Mouse (Mus musculus): ENCODE results near the gene C1qtnf1.

Gene C1qtnf1

DNA sequence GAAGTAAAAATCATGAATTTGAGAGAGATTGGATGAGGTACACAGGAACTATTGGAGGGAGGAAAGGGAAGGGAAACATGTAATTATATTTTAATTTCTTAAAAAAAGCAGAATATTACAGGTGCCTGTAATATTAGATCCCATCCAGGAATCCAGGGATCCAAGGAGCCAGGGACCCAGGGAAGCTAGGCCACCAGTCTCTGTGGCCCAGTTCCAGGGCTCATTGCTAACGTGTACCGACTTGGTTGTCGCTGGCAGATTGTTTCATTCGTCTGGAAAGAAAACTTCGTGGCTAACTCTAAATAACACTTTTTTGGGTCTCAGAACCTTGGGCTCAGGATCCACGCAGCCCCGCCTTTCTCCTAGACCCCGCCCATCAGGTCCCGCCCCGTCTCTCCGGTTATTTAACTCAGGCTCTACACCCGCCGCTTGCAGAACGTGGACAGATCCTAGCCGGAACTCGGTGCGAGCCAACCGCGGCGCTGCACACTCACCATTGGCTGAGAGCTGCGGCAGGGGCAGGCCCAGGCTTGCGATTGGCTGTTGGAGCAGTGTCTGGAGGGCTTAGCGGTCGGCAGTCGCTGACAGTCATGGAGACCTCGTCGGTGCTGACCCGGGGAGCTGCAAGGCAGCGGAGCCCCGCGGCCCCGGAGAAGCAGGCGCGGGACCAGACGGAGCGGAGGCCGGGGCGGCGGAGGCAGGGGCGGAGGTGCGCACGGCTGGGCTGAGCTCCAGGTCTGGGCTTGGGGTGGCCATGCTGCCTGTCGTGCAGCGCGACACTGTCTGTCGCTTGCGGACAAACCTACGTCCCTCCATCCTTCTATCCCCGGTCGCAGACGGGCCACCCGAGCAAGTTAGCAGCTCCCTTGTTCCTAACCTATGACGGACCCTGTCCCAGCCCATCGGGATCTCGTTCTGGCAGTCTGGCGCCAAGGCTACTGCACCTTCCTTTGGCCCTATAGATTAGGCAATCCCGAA, 48.7 kb downstream of the C1qtnf1 start, which contains the start of gene Engase:
Engase (plus strand) TSS at position 434 of the 978 bp plus-strand sequence.
- peak; percentile 97 for DNase-seq

DNA sequence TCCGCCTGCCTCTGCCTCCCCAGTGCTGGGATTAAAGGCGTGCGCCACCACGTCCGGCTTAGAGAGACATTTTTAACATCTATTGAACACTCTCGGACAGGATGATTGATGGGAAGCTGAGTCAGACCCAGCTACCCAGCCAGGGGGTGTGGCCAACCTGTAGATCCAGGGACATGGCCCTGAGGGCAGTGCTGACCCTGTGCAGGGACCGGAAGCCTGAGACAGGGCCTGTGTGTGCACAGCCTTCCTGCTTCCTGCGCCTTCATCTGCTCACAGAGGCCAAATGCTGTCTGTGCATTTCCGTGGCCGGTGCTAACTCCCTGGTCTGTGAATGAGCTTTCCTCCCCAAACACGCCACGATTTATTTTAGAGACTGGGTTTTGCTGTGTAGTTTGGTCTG, 51.8 kb downstream of the C1qtnf1 start:
- DNase-seq = no peak

DNA sequence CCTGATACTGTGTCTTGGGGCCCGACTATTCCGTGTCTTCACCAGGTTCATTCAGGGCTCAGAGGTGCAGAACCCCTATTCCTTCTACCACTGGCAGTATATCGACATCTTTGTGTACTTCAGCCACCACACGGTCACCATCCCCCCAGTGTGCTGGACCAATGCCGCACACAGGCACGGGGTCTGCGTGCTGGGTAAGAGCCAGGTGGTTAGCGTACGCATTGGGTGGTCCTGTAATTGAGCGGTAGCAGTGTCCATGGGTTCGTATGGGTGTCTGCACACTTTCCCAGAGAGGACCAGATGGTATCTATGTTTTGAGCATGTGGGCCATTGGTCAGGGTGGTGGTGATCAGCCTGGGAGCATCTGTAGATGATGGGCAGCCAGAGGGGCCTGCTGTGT, 53.2 kb downstream of the C1qtnf1 start:
- no peak for DNase-seq

DNA sequence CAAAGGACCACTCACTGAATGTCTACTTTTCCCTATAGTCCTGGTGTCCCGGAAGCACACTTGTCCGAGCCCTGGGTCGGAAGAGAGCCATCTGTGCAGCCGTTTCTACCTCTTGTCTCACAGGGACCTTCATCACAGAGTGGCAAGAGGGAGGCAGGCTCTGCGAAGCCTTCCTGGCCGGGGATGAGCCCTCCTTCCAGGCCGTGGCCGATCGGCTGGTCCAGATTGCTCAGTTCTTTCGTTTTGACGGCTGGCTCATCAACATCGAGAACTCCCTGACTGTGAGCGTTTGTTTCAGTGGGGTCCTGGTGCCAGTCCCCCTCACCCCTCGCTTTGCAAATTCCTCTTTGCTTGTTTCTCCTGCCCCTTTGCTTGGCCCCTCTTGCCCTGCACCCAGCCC, 53.7 kb downstream of the C1qtnf1 start:
- DNase-seq = no peak

DNA sequence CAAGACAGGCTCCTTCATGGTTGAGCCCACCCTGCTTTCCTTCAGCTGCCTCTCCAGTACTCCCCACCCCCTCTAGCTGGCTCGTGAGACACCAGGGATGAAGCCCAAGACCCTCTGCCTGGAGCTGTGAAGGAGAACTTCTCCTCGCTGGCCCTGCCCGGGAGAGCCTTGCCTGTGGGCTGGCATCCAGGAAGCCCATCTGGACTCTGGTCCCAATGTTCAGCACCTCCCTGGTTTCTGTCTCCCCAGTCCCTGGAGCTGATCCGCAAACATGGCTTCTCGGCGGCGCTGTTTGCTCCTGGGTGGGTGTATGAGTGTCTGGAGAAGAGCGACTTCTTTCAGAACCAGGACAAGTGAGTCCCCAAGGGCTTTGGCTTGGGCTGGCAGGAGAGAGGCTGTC, 56.2 kb downstream of the C1qtnf1 start:
- no peak for DNase-seq

DNA sequence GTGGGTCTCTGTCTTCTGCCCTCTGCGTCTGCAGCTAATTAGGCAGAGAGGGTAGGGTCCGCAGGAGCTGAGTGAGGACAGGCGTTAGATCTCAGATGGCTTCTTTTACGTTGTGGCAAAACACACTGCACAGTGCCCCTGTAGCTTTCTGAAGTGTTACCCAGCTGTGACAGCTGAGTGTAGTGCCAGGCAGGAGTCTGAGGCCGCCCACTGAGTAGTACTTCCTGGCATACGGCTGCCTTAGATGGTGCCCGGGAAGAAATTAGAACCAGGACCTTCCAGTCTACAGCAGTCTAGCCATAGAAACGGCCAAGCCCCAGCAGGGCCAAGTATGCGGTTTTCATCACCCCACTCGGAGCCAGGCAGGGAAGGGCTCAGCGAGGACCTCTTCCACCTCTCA, 57.3 kb downstream of the C1qtnf1 start:
- no peak for DNase-seq

DNA sequence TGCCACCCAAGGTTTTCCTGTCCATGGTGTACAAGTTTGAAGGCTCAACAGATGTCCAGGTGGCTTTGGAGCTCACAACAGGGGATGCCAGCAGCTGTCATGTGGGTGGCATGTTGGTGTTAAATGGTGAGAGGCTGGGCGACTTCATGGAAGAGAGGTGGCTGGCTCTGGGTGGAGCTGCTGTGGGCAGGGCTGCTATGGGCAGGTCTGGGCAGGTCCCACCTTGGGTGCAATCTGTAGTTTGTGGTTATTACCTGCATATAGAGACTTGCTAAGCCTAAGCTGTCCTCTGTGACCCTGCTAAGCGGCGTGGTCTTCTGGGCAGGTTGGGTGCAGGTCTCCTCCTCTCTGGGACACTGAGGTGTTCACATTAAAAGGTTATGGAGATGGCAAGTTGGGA, 57.8 kb downstream of the C1qtnf1 start:
- DNase-seq = no peak

DNA sequence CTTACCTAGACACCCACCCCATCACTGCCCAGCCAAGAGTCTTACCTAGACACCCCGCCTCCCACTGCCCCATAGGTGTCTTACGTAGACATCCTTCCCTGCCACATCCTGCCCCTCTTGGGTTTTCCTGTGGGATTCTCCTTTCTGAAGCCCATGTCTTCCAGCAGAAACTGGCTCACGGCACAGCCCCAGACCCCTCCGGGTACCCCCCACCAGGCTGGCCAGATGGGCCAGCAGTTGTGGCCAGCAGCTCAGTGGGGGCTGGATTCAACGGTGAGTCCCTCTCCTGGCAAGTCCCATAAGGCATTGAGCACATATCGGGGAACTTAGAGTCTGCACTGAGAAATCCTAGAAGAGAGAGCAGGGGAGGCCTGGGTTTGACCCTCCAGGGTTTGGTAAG, 58.3 kb downstream of the C1qtnf1 start:
- DNase-seq = no peak

DNA sequence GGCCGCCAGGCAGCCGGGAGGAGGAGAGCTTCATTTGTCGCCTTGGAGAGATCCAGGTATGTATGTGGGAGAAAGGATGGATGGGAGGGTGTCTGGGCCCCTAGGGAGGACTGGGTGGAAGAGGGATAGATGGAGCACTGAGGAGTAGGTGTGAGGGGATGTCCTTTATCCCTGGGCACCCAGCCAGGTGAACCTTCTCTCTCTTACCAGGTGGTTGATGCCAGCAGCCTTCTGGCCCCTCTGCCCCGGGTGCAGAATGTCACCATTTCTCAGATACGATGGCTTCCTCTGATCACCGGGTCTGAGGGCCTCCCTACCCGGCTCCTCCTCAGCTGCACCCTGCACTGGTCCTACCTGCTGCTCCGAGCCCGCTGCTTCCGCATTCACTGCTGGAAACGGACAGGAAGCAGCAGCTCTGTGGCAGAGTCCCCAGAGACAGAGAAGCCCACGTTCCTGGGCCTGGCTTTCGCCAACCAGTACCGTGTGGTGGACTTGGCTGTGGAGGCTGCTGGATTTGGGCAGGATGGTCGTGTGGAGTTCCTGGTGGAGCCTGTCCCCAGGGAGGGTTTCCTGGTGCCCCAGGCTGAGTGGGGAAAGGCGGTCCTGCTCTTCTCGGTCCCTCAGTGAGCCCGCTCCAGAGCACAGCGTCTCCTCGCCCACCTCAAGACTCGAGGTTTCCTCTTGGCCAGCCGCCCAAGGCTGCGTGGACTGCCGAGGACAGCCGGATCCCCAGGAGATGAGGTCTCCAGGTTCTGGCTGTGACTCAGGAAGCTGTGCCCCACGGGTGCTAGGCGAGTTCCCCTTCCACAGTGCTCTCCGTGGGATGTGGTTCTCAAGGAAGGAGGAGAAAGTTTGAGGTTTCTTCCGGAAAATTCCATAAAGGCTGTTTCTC, 59.1 kb downstream of the C1qtnf1 start:
- DNase-seq = no peak

DNA sequence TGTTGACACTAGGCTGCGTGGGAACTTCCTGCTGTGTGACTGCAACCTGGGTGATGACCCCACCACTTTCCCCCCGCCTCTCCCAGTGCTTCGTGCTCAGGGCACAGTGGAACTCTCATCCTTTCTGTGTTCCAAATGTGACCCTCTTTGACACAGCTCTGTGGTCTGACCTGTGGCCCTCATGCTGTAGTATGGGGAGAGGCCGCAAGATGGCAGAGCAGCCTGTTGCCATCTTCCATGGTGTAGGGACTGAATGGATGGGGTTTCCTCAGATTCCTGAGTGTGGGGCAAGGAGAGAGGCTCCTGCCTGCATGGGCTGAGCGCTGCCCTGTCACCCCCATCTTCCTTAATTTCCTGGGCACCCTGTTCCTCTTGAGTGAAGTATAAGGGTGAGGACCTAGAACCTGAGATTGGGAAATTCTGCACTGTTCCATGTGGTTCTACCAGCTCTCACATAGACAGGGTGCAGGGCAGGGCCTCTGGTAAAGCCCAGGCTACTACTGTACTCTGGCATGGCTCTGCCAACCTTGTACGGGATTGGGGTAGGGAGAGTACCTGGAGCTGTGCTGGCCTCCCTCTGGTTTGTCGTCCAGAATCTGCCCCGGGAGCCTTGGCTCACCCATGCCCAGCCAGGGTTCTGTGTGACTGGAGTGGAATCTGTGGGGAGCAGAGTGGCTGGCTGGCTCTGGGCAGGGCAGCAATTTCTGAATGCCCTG, 60.3 kb downstream of the C1qtnf1 start:
- DNase-seq = no peak

DNA sequence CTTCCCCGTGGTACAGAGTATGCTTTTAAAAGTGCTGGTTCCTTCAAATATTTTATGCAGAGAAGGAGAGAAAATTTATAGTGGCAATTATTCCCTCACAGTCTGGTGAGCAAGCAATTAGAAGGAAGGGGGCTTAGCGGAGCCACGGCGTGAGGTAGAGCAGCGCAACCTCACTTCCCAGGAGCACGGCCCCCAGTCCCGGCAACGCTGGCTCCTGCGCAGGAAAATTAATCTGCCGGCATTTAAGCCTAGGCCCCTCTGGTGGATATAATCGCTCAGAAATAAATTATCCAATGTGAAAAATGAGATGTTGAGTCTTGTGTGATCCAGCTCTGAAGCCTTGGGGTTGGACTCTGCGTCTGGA, 60.9 kb downstream of the C1qtnf1 start:
- no peak for DNase-seq

DNA sequence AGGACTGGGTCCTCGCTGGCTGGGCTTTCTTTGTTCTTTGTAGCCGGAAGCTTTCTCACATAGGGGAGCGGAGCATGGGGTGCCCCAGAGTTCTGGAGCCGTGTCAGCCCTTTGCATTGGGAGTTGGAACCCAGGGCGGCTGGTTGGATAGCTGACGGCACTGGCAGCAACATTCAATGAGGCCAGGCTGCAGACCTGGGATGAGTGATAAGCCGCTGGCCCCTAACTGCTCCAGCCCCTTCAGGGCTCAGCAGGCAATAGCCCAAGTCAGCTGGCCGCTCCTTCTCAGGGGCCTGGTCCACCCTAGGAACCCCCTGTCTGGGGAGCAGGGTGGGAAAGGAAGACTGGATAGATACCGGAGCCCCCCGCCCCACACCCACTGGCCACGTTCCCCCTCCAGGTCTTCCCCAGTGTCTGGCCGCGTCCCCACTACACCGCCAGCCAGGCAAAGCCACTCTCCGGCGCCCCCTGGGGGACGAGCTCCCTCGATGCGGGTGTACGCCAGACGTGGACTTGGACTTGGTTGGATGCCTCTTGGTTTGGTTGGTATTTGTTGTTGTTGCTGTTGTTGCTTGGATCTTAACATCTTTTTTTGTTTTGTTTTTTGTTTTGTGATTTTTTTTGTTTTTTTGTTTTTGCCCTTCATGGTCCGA, 62.7 kb downstream of the C1qtnf1 start:
- peak; percentile 58 for DNase-seq

DNA sequence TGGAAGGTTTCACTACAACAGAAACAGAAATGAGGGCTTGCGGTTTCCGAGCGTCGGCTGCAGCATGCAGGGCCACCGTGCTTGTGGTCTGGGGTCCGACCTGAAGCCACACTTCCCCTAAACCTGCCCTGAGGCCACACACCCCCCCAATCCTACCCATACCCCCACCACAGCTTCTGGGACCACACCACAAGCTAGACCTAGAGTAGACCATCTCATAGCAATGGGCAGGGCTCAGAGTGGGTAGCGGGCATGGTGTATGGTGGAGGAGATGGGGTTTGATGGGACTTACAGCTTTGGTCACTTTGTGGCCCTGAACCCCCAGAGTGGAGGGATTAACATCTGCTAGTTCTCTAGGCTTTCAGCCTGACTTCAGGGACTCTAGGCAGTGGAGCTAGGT, 63.2 kb downstream of the C1qtnf1 start:
- DNase-seq = no peak

DNA sequence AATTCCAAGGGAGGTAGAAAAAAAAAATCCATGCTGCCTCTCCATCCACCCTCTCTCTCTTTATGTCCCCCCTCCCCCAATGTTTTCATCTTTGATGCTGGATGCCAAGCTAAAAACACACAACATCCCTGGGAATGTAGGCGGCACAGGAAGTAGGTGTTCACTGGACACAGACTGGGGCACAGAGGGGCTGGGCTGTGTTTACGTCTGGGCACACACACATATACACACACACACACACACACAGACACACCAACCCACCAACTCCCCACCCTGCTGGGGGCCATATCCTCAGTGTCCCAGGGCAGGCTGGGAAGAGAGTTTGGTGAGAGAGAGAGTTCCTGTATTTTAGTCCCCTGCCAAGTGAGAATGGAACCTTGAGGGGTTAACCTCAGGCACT, 65.5 kb downstream of the C1qtnf1 start:
- no peak for DNase-seq

DNA sequence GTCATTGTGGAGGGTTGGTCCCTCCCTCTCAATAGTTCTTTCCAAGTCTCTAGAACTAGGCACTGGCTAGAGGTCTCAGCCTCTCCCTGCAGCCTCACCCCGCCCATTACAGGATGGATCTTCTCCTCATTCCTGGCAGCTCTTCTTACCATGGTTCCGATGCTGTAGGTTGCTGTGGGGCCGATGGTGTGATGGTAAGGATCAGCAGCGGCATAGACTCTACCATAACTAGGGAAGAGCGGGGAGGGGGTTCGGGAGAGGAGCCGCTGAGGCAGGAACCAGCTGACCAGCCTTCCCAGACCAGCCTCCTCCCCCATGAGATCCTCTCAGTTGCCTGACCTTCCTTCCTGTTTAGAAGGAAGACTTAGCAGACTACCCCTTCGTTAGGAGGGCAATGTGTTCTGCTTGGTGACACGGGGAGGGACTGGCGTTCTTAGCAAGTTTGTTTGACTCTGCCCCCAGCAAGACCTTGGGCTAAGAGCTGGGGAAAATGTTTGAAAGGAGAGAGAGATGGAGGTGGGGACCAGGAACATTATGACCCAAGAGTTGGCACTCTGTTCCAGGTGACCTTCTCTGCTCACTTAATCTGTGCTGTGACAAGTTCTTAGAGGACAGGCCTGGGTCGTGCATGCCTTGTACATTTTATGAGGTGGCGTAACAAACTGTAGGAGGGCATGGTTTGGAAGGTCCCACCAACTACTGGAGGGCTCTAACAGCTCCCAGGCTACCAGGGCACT, 66.2 kb downstream of the C1qtnf1 start:
- DNase-seq = no peak

DNA sequence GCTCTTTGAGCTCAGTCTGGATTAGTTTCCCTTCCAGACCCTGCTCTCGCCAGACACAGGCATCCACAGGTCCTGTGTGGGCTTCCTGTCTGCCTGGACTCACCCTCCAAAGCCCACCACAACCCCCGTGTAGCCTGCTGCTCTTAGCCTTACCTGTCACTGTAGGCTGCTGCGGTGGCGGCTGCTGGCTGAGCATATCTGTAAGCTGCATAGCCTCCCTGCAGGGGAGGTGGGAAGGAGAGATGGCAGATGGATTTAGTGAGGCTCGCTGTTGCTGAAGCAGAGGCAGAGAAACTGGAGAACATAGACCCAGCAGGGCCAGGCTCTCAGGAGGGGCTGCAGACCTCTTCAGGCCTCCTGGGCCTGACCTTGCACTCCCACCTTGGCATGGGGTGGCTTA, 67.1 kb downstream of the C1qtnf1 start:
- DNase-seq = peak; percentile 62

DNA sequence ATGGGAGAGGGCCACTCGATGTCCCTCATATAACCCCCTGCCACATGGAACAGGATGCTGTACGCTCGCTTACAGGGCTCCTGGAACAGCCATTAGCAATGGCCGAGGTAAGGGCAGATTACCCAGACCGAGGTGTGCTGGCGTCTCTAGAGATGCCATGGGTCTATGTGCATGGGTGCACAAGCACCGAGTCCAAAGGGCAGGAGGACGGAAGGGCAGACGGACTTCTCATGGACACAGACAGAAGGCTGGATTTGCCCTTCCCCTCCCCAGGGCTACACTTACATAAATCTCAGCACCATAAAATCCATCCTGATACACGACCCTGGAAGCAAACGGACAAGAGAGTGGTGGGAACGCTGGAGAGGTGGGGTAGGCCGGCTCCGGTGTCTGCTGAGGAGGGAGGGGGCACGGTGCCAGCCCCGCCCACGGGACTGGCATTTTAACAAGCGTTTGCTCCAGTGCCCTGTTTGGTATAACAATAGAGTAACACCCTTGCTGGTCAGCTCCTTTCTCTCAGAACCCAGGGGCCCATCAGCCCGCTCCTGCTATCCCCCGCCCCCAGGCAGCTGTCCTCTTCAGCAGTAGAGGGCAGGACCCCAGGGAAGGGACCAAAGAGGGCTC, 68.2 kb downstream of the C1qtnf1 start:
- DNase-seq = no peak
